8 mouse cellular contexts compared by ENCODE assay signal in genomic region chr2:30251417-30252104, GRCm38 (mm10). TPM values are rescaled to one million over a fixed set of nuclear protein-coding genes. Genes with fewer than 3 reads are reported as not detected.
DNase-seq lines count a peak whose midpoint lies in the region; ATAC-seq and TF ChIP-seq lines count a peak whose summit lies in the region.

No protein-coding gene starts in this region.

- H3K4me2 ChIP-seq in kidney, postnatal 0 days (ENCODE audit: low read length) = no peak overlapping the region

- no peaks in the 10 kb centered on the region; the same call in 1 of the 2 replicates for H3K4me1 ChIP-seq in kidney, postnatal 0 days (replicated peaks; ENCODE audit: insufficient read depth, low read length)

- DNase-seq in layer of hippocampus, adult 2 months (ENCODE audit: low spot score in 2 of 2) = no peak
- DNase-seq in layer of hippocampus, adult 11-12 months (ENCODE audit: low spot score) = no peak
- DNase-seq in c-Kit-positive CD71-positive TER-119-positive erythroid progenitor cells, embryonic 14.5 days (ENCODE audit: low spot score) = peak; percentile 39
- DNase-seq in kidney, postnatal 0 days (ENCODE audit: low spot score) = peak; percentile 9
- no peak for DNase-seq in ovary, postnatal 36 days (ENCODE audit: low spot score)
- no peak for DNase-seq in layer of hippocampus, postnatal 10 days (ENCODE audit: low spot score in 2 of 2)
- DNase-seq in cerebellum, adult 8-10 months = no peak

- 60% methylated on average over 5 of the region's 5 CpGs for WGBS in kidney, postnatal 0 days

- H3K9me3 ChIP-seq in kidney, postnatal 0 days (replicated peaks; ENCODE audit: low read length) = no peaks in the 10 kb centered on the region

- TF ChIP-seq CTCF in layer of hippocampus, adult 2 months (conservative IDR thresholded peaks at IDR 0.05) = no peak
- no peak for TF ChIP-seq CTCF in kidney, postnatal 0 days (IDR thresholded peaks at IDR 0.05; ENCODE audit: low read depth)

- peaks cover 24% of the 10 kb centered on the region; the same call in 1 of the 2 replicates for H3K36me3 ChIP-seq in kidney, postnatal 0 days (ENCODE audit: insufficient read depth, low read length)

- no peak overlapping the region for H3K4me3 ChIP-seq in layer of hippocampus, adult 2 months
- no peak overlapping the region for H3K4me3 ChIP-seq in kidney, postnatal 0 days (replicated peaks; ENCODE audit: low read depth, low read length)

- H3K27me3 ChIP-seq in kidney, postnatal 0 days (ENCODE audit: insufficient read depth, low read length) = no peaks in the 10 kb centered on the region

- ATAC-seq in kidney, postnatal 0 days (replicated peaks; ENCODE audit: low FRiP score, low read depth) = peak; percentile 84
- ATAC-seq in monocyte, adult 5-6 weeks (replicated peaks; ENCODE audit: insufficient number of reproducible peaks, low FRiP score, low TSS enrichment, poor library complexity, severe bottlenecking) = peak; percentile 33; the same call in 1 of the 2 replicates

- H3K9ac ChIP-seq in kidney, postnatal 0 days (ENCODE audit: low read depth, low read length) = no peak overlapping the region

- peak overlapping the region; percentile 73 for H3K27ac ChIP-seq in layer of hippocampus, adult 2 months
- peak overlapping the region; percentile 47 for H3K27ac ChIP-seq in kidney, postnatal 0 days

RNA-seq across cellular contexts. Expression of gene Gm28035, which starts 11.2 kb away (rescaled TPM):
- total RNA-seq in layer of hippocampus, adult 2 months (2021) = 10 to 100 TPM in 1 of 2 experiments, 1 to 10 TPM in 1; 8.7 to 10.9 TPM
- polyA plus RNA-seq in kidney, postnatal 0 days (2015; fragmentation: Nextera tagmentation; extraction: Ambion mirVana) = 0.20 and 0.29 TPM in 2 replicates
- total RNA-seq in monocyte, adult 5-6 weeks (2017) = 1.8 to 2.0 TPM in 2 of 3 replicates, not detected in the other
- 1 to 10 TPM; 5.8 to 7.2 TPM for total RNA-seq in layer of hippocampus, postnatal 10 days (2021)

RNA-seq across cellular contexts. Expression of gene Lrrc8a, which starts 14.0 kb away (rescaled TPM):
- total RNA-seq in layer of hippocampus, adult 2 months (2021) = 10 to 100 TPM; 56.8 to 59.3 TPM
- 50.2 and 51.3 TPM in 2 replicates for polyA plus RNA-seq in kidney, postnatal 0 days (2015; fragmentation: Nextera tagmentation; extraction: Ambion mirVana)
- 8.1 to 13.5 TPM (median 9.8 TPM) in 3 replicates for total RNA-seq in monocyte, adult 5-6 weeks (2017)
- total RNA-seq in layer of hippocampus, postnatal 10 days (2021) = 10 to 100 TPM; 54.0 to 55.9 TPM

RNA-seq across cellular contexts. Expression of gene Phyhd1, which starts 14.4 kb away (rescaled TPM):
- total RNA-seq in layer of hippocampus, adult 2 months (2021) = 10 to 100 TPM; 21.5 to 22.2 TPM
- polyA plus RNA-seq in kidney, postnatal 0 days (2015; fragmentation: Nextera tagmentation; extraction: Ambion mirVana) = 18.9 and 19.2 TPM in 2 replicates
- total RNA-seq in monocyte, adult 5-6 weeks (2017) = 1.2 to 4.2 TPM (median 1.2 TPM) in 3 replicates
- total RNA-seq in layer of hippocampus, postnatal 10 days (2021) = 10 to 100 TPM; 16.9 to 19.2 TPM

RNA-seq across cellular contexts. Expression of gene Gm28038, which starts 29.3 kb away (rescaled TPM):
- not detected for total RNA-seq in layer of hippocampus, adult 2 months (2021)
- polyA plus RNA-seq in kidney, postnatal 0 days (2015; fragmentation: Nextera tagmentation; extraction: Ambion mirVana) = not detected in 2 replicates
- total RNA-seq in monocyte, adult 5-6 weeks (2017) = not detected in 3 replicates
- not detected for total RNA-seq in layer of hippocampus, postnatal 10 days (2021)

RNA-seq across cellular contexts. Expression of gene Dolk, which starts 34.6 kb away (rescaled TPM):
- 10 to 100 TPM; 22.1 to 22.2 TPM for total RNA-seq in layer of hippocampus, adult 2 months (2021)
- polyA plus RNA-seq in kidney, postnatal 0 days (2015; fragmentation: Nextera tagmentation; extraction: Ambion mirVana) = 33.8 and 36.3 TPM in 2 replicates
- total RNA-seq in monocyte, adult 5-6 weeks (2017) = 9.3 to 14.3 TPM (median 11.0 TPM) in 3 replicates
- 10 to 100 TPM; 23.8 to 24.4 TPM for total RNA-seq in layer of hippocampus, postnatal 10 days (2021)

Comparison
In these comparisons a context has a peak if more than half of its experiments do, and no peak if none do; other contexts are left out.
1. DNase-seq: peak in c-Kit-positive CD71-positive TER-119-positive erythroid progenitor cells, embryonic 14.5 days (single experiment) and kidney, postnatal 0 days (single experiment); none in layer of hippocampus, adult 2 months (0 of 2), layer of hippocampus, adult 11-12 months (single experiment), ovary, postnatal 36 days (single experiment), layer of hippocampus, postnatal 10 days (0 of 2) and cerebellum, adult 8-10 months (single experiment).